Mouse (Mus musculus) lung, postnatal 0 days (tissue): ENCODE data around the gene Nr1h2. TPM values are rescaled to one million over a fixed set of nuclear protein-coding genes. Genes with fewer than 3 reads are reported as not detected.

ENCODE experiments used
- ATAC-seq: fragments of 200-750 bp; cut with Nextera tagmentation; 2 replicates; pipeline ENCODE4 v1.8.0; 2017; ENCODE audit warnings: moderate library complexity
- DNase-seq: peaks from one replicate; pipeline ENCODE4 v3.0.0-alpha.2; 2016; ENCODE audit warnings: low spot score
- H3K27ac ChIP-seq: fragments of 300-500 bp; sonication (generic); 2 replicates; pipeline ENCODE4 v1.5.1; 2014; ENCODE audit warnings: antibody characterized with exemption, mild to moderate bottlenecking, low read length, mixed read lengths
- H3K27me3 ChIP-seq: fragments of 300-500 bp; sonication (generic); replicated peaks from 2 replicates; pipeline ENCODE4 v1.6.1; 2014; ENCODE audit warnings: low read length, mixed read lengths; ENCODE audit not compliant: insufficient read depth
- H3K36me3 ChIP-seq: fragments of 300-500 bp; sonication (generic); 2 replicates; pipeline ENCODE4 v1.6.1; 2014; ENCODE audit warnings: low read length, mixed read lengths; ENCODE audit not compliant: insufficient read depth
- H3K4me1 ChIP-seq: fragments of 300-500 bp; sonication (generic); 2 replicates; pipeline ENCODE4 v1.6.1; 2014; ENCODE audit warnings: antibody characterized with exemption, low read depth, low read length, mixed read lengths; ENCODE audit not compliant: insufficient read depth
- H3K4me2 ChIP-seq: fragments of 300-500 bp; sonication (generic); replicated peaks from 2 replicates; pipeline ENCODE4 v1.6.1; 2014; ENCODE audit warnings: low read depth, mild to moderate bottlenecking, low read length, moderate library complexity, mixed read lengths
- H3K4me3 ChIP-seq: fragments of 300-500 bp; sonication (generic); 2 replicates; pipeline ENCODE4 v1.5.1; 2014; ENCODE audit warnings: low read depth, low read length
- H3K9ac ChIP-seq: fragments of 300-500 bp; sonication (generic); replicated peaks from 2 replicates; pipeline ENCODE4 v1.6.1; 2014; ENCODE audit warnings: low read depth, mild to moderate bottlenecking
- H3K9me3 ChIP-seq: fragments of 300-500 bp; sonication (generic); 2 replicates; pipeline ENCODE4 v1.6.1; 2016; ENCODE audit warnings: low read length, mixed read lengths
- CTCF ChIP-seq: IDR thresholded peaks from 2 replicates; pipeline ENCODE4 v1.5.1; 2016; ENCODE audit warnings: antibody characterized with exemption, mild to moderate bottlenecking
- EP300 ChIP-seq: IDR thresholded peaks from 2 replicates; pipeline ENCODE4 v1.6.1; 2016; ENCODE audit warnings: antibody characterized with exemption, mild to moderate bottlenecking, control low read depth
- WGBS: fragments of 180-500 bp; shearing (Covaris S2); extraction: QIAGEN DNeasy Blood & Tissue Kit; methylation state at CpG from one replicate; pipeline ENCODE4 v1.1.7; 2014; 5-methylcytosine and 5-hydroxymethylcytosine counted together
- polyA plus RNA-seq: library from polyadenylated mRNA; unstranded; fragments of >200 nt; fragmentation: Nextera tagmentation; extraction: Ambion mirVana; gene quantifications from 2 replicates; pipeline ENCODE4 v1.2.1, GENCODE M21; 2015

Nr1h2 gene
- polyA plus RNA-seq, 1 experiment from 2014 or later: 84.3 TPM

- DNase-seq: peak; percentile 88
- no peaks in the 10 kb centered on the region for H3K9me3 ChIP-seq
- no peak overlapping the region for H3K4me2 ChIP-seq
- no peak overlapping the region for H3K4me3 ChIP-seq
- no peaks in the 10 kb centered on the region for H3K4me1 ChIP-seq
- 53% methylated on average over 18 of the region's 18 CpGs for WGBS
- no peak overlapping the region for H3K27ac ChIP-seq
- no peaks in the 10 kb centered on the region for H3K27me3 ChIP-seq
- ATAC-seq: peak; percentile 36; the same call in 1 of the 2 replicates
- no peak overlapping the region for H3K9ac ChIP-seq
- TF ChIP-seq EP300 (0 out of 2 replicates have a peak, but pooled peaks have one; percentile 13), CTCF (peak; percentile 89)
- H3K36me3 ChIP-seq: no peaks in the 10 kb centered on the region
These were observed 7.0 kb upstream of the Nr1h2 start for GRCm38 (mm10) chr7:44560435-44561400.

GRCm38 (mm10) chr7:44557629-44558028, 3.9 kb upstream of the Nr1h2 start:
- WGBS: 59% methylated on average over 2 of the region's 2 CpGs
- Histone ChIP-seq H3K4me2 (no peak overlapping the region), H3K9me3 (no peaks in the 10 kb centered on the region), H3K9ac (no peak overlapping the region), H3K4me1 (peaks cover 6% of the 10 kb centered on the region; the same call in 1 of the 2 replicates), H3K27me3 (no peaks in the 10 kb centered on the region), H3K4me3 (no peak overlapping the region), H3K36me3 (no peaks in the 10 kb centered on the region), H3K27ac (no peak overlapping the region)
- no peak for DNase-seq
- TF ChIP-seq EP300: no peak
- TF ChIP-seq CTCF: no peak
- ATAC-seq: no peak

GRCm38 (mm10) chr7:44553196-44553764, 471 bp downstream of the Nr1h2 start:
- 3% methylated on average over 31 of the region's 32 CpGs for WGBS
- peaks cover 17% of the 10 kb centered on the region for H3K36me3 ChIP-seq
- H3K4me3 ChIP-seq: peak overlapping the region; percentile 98
- H3K27me3 ChIP-seq: no peaks in the 10 kb centered on the region
- peak overlapping the region; percentile 92 for H3K9ac ChIP-seq
- peaks cover 7% of the 10 kb centered on the region; the same call in 1 of the 2 replicates for H3K4me1 ChIP-seq
- TF ChIP-seq CTCF: no peak
- no peak for TF ChIP-seq EP300
- DNase-seq: peak; percentile 93
- peak overlapping the region; percentile 100 for H3K27ac ChIP-seq
- peak; percentile 79 for ATAC-seq
- H3K9me3 ChIP-seq: no peaks in the 10 kb centered on the region
- peak overlapping the region; percentile 70 for H3K4me2 ChIP-seq

GRCm38 (mm10) chr7:44552141-44552908, 1.4 kb downstream of the Nr1h2 start:
- ATAC-seq (no peak), DNase-seq (no peak)
- peak overlapping the region; percentile 70; the same call in 1 of the 2 replicates for H3K4me2 ChIP-seq
- H3K36me3 ChIP-seq: peaks cover 17% of the 10 kb centered on the region
- no peak overlapping the region for H3K9ac ChIP-seq
- no peak overlapping the region for H3K4me3 ChIP-seq
- H3K9me3 ChIP-seq: no peaks in the 10 kb centered on the region
- H3K27ac ChIP-seq: no peak overlapping the region
- H3K27me3 ChIP-seq: no peaks in the 10 kb centered on the region
- WGBS: 82% methylated on average over 28 of the region's 31 CpGs
- no peak for TF ChIP-seq CTCF
- TF ChIP-seq EP300: no peak
- peaks cover 7% of the 10 kb centered on the region; the same call in 1 of the 2 replicates for H3K4me1 ChIP-seq

GRCm38 (mm10) chr7:44551731-44552130, 2.0 kb downstream of the Nr1h2 start:
- Histone ChIP-seq H3K27me3 (no peaks in the 10 kb centered on the region), H3K9me3 (no peaks in the 10 kb centered on the region), H3K4me2 (no peak overlapping the region), H3K36me3 (peaks cover 17% of the 10 kb centered on the region), H3K4me3 (no peak overlapping the region), H3K27ac (no peak overlapping the region), H3K9ac (no peak overlapping the region), H3K4me1 (peaks cover 7% of the 10 kb centered on the region; the same call in 1 of the 2 replicates)
- ATAC-seq (no peak), DNase-seq (no peak)
- 82% methylated on average over 22 of the region's 22 CpGs for WGBS
- no peak for TF ChIP-seq EP300
